In genomic region chr16:44139536-44140185, GRCm38 (mm10) we compare ENCODE assay signal across 1 mouse cellular context.
A peak's percentile ranks its signal among the peaks of the same experiment; 100 is the strongest.
TF ChIP-seq lines count a peak whose summit lies in the region.

Gene Atp6v1a (minus strand): TSS chr16:44139705.
Gene Naa50 (plus strand): TSS chr16:44139830.

TF ChIP-seq in CH12.LX, 34 proteins besides CTCF, POLR2A, EP300 and RAD21 (continued from another document):
- TF ChIP-seq NRF1 (IDR thresholded peaks at IDR 0.05; ENCODE audit: low read depth, low read length) (peak; percentile 98), MEF2A (IDR thresholded peaks at IDR 0.05; ENCODE audit: borderline replicate concordance, low read depth, low read length) (peak; percentile 72), KAT2A (IDR thresholded peaks at IDR 0.05; ENCODE audit: insufficient replicate concordance, low read length) (peak; percentile 81; the same call in 1 of the 2 replicates), UBTF (IDR thresholded peaks at IDR 0.05; ENCODE audit: low read depth, low read length) (no peak), ZC3H11A (IDR thresholded peaks at IDR 0.05; ENCODE audit: low read depth, low read length) (no peak), ETS1 (conservative IDR thresholded peaks at IDR 0.05; ENCODE audit: low read depth, low read length) (no peak), IRF4 (IDR thresholded peaks at IDR 0.05; ENCODE audit: low read depth, low read length) (no peak), SIN3A (IDR thresholded peaks at IDR 0.05; ENCODE audit: low read length) (peak; percentile 11; the same call in 1 of the 2 replicates), PAX5 (IDR thresholded peaks at IDR 0.05; ENCODE audit: low read length) (no peak), MAX (IDR thresholded peaks at IDR 0.05; ENCODE audit: low read length) (peak; percentile 71), CHD2 (IDR thresholded peaks at IDR 0.05; ENCODE audit: low read length) (peak; percentile 84), NELFE (IDR thresholded peaks at IDR 0.05; ENCODE audit: low read depth, low read length) (peak; percentile 90), ZKSCAN1 (IDR thresholded peaks at IDR 0.05; ENCODE audit: borderline replicate concordance, low read depth, low read length) (no peak), ZMIZ1 (IDR thresholded peaks at IDR 0.05; ENCODE audit: low read depth, low read length) (peak; percentile 89), GABPA (IDR thresholded peaks at IDR 0.05; ENCODE audit: insufficient replicate concordance, low read depth, low read length) (no peak)
